Mouse (Mus musculus) neural tube, embryonic 12.5 days (tissue): Measurements from ENCODE around the gene Gemin2. TPM values are rescaled to one million over a fixed set of nuclear protein-coding genes. Genes with fewer than 3 reads are reported as not detected.
"Not testable (repeated sequence)": the region's sequence is repeated elsewhere in the genome, so short reads cannot be mapped to it uniquely, and the experiment has no call there.

Experiments used
- ATAC-seq: fragments of 200-750 bp; cut with Nextera tagmentation; 2 replicates; pipeline ENCODE4 v1.8.0; 2017; ENCODE audit warnings: low read depth, mild to moderate bottlenecking, moderate TSS enrichment, moderate library complexity; ENCODE audit not compliant: low FRiP score
- H3K27ac ChIP-seq: fragments of 300-500 bp; sonication (generic); 2 replicates; pipeline ENCODE4 v1.5.1; 2016
- H3K27me3 ChIP-seq: fragments of 300-500 bp; sonication (generic); replicated peaks from 2 replicates; pipeline ENCODE4 v1.6.1; 2016; ENCODE audit warnings: mild to moderate bottlenecking
- H3K36me3 ChIP-seq: fragments of 300-500 bp; sonication (generic); 2 replicates; pipeline ENCODE4 v1.6.1; 2016; ENCODE audit warnings: mild to moderate bottlenecking
- H3K4me1 ChIP-seq: fragments of 300-500 bp; sonication (generic); 2 replicates; pipeline ENCODE4 v1.6.1; 2016
- H3K4me2 ChIP-seq: fragments of 300-500 bp; sonication (generic); replicated peaks from 2 replicates; pipeline ENCODE4 v1.6.1; 2016; ENCODE audit warnings: mild to moderate bottlenecking
- H3K4me3 ChIP-seq: fragments of 300-500 bp; sonication (generic); 2 replicates; pipeline ENCODE4 v1.5.1; 2016
- H3K9ac ChIP-seq: fragments of 300-500 bp; sonication (generic); 2 replicates; pipeline ENCODE4 v1.6.1; 2016; ENCODE audit warnings: mild to moderate bottlenecking
- H3K9me3 ChIP-seq: fragments of 300-500 bp; sonication (generic); 2 replicates; pipeline ENCODE4 v1.6.1; 2016; ENCODE audit warnings: mild to moderate bottlenecking
- WGBS: fragments of 180-500 bp; shearing (Covaris S2); methylation state at CpG from one replicate; pipeline ENCODE4 v1.1.7; 2016; 5-methylcytosine and 5-hydroxymethylcytosine counted together
- polyA plus RNA-seq: library from polyadenylated mRNA; unstranded; fragments of >200 nt; fragmentation: Nextera tagmentation; extraction: Ambion mirVana; gene quantifications from 2 replicates; pipeline ENCODE4 v1.2.1, GENCODE M21; 2016

Gemin2 gene
- polyA plus RNA-seq: 19.8 and 20.4 TPM in 2 replicates

DNA sequence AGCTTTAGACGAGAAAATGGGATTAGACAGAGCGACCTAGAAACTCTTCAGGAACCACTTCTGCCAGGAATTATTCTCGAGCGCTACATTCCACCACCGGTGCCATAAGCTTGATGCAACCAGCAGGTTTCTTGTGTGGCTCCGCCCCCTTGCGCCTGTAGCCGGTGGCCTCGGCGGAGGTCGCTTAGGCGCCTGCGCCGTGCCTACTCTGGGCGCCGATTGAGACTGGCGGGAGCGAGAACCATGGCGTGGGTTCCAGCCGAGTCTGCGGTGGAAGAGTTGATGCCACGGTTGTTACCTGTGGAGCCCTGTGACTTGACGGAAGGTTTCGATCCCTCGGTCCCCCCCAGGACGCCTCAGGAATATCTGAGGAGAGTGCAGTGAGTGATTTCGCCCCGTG lies at the start of gene Gemin2:
Gemin2 (plus strand) TSS at position 160 of the 400 bp plus-strand sequence.
- H3K4me3 ChIP-seq: peak within 1 kb of the TSS; percentile 70
- no peak within 1 kb of the TSS for H3K27ac ChIP-seq

DNA sequence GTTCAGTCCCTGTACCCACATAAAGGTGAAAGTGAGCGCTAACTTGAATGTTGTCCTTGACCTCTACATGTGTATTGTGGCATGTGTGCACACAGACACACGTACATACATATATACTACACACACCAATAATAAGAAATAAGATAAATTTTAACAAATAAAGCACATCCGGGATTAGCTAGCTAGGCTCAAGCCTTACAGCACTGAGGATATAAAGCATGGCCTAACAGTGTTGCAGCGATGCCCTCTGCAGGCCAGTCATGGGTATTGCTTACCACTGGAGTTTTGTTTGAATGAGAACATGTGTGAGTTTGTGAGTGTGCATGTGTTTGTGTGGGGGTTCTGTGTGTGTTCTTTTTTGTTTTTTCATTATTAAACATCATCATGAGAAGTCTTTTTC lies 48.6 kb upstream of the Gemin2 start:
- no peak overlapping the region for H3K9ac ChIP-seq
- H3K4me1 ChIP-seq: no peaks in the 10 kb centered on the region
- H3K27me3 ChIP-seq: no peaks in the 10 kb centered on the region
- H3K9me3 ChIP-seq: no peaks in the 10 kb centered on the region
- peaks cover 44% of the 10 kb centered on the region for H3K36me3 ChIP-seq
- 74% methylated on average over 4 of the region's 4 CpGs for WGBS
- H3K4me2 ChIP-seq: no peak overlapping the region
- H3K4me3 ChIP-seq: no peak overlapping the region
- no peak overlapping the region for H3K27ac ChIP-seq
- ATAC-seq: 0 out of 2 replicates have a peak, but pooled peaks have one; percentile 54

More for the DNA sequence above, at the start of gene Gemin2:
- H3K4me2 ChIP-seq: peak within 1 kb of the TSS; percentile 81
- H3K9me3 ChIP-seq: no peaks in the 10 kb centered on the region
- no peaks in the 10 kb centered on the region for H3K27me3 ChIP-seq
- peak; percentile 59 for ATAC-seq
- H3K36me3 ChIP-seq: peaks cover 7% of the 10 kb centered on the region
- H3K4me1 ChIP-seq: peaks cover 14% of the 10 kb centered on the region
- under 1% methylated on average over 28 of the region's 28 CpGs for WGBS
- peak within 1 kb of the TSS; percentile 71 for H3K9ac ChIP-seq

DNA sequence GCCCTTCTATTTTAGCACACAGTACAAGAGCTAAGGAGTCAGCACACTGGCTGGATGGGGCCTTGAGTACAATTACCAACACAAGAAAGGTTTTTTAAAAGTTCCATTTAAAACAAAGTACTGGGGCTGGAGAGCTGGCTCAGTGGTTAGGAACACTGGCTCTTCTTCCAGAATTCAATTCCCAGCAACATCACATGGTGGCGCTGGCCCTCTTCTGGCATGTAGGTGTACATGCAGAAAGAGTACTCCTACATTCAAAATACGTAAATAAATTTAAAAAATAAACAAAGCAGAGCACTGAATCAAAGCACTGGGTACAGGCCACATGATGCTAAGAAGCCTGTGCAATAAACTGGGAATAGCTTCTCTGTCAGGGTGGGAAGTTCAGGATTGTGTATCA lies 36.2 kb upstream of the Gemin2 start:
- 89% methylated on average over 2 of the region's 2 CpGs for WGBS
- H3K9ac ChIP-seq: no peak overlapping the region
- ATAC-seq: no peak
- H3K9me3 ChIP-seq: no peaks in the 10 kb centered on the region
- no peak overlapping the region for H3K4me3 ChIP-seq
- H3K27ac ChIP-seq: no peak overlapping the region
- H3K4me1 ChIP-seq: no peaks in the 10 kb centered on the region
- H3K27me3 ChIP-seq: no peaks in the 10 kb centered on the region
- H3K36me3 ChIP-seq: peaks cover 42% of the 10 kb centered on the region
- H3K4me2 ChIP-seq: no peak overlapping the region

DNA sequence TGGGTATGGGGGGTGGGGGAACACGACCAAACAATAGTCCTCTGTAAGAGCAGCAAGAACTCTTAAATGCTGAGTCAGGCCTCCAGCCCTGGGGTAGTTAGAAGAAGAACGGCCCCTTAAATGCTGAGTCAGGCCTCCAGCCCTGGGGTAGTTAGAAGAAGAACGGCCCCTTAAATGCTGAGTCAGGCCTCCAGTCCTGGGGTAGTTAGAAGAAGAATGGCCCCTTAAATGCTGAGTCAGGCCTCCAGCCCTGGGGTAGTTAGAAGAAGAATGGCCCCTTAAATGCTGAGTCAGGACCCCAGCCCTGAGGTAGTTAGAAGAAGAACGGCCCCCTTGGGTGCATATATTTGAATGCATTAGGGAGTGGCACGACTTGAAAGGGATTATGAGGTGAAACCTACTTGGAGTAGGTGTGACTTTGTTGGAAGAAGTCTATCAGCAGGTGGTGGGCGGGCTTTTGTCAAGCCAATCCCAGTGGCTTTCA lies 32.0 kb upstream of the Gemin2 start:
- WGBS: 78% methylated on average over 6 of the region's 6 CpGs

DNA sequence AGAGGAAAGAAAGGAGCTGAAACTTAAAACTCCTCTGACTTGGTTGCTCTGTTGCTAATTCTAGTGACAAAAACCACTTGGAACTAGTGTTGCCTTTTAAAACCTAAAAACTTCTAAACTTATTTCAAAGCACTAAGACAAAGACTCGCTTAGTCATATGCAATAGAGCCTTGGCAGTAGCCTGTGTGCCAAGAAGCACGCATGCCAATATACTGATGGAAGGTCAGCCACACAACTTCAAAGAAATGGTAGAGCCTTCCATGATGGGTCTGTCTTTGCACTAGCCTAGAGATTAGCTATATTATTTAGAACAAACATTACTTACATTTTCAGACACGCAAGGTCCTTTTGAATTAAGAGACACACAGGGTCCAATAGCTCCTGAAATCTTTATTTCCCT lies 27.4 kb upstream of the Gemin2 start:
- H3K4me2 ChIP-seq: no peak overlapping the region
- WGBS: 93% methylated on average over 3 of the region's 3 CpGs
- no peak overlapping the region for H3K9ac ChIP-seq
- no peak overlapping the region for H3K4me3 ChIP-seq
- H3K27me3 ChIP-seq: no peaks in the 10 kb centered on the region
- H3K36me3 ChIP-seq: peaks cover 65% of the 10 kb centered on the region
- H3K27ac ChIP-seq: no peak overlapping the region
- H3K4me1 ChIP-seq: no peaks in the 10 kb centered on the region
- no peak for ATAC-seq
- H3K9me3 ChIP-seq: no peaks in the 10 kb centered on the region

More for the DNA sequence above, 32.0 kb upstream of the Gemin2 start:
- H3K27ac ChIP-seq, H3K4me1 ChIP-seq, H3K4me2 ChIP-seq, H3K9ac ChIP-seq, H3K9me3 ChIP-seq, ATAC-seq, H3K27me3 ChIP-seq, H3K4me3 ChIP-seq: not testable (repeated sequence)
- peaks cover 63% of the 10 kb centered on the region for H3K36me3 ChIP-seq

DNA sequence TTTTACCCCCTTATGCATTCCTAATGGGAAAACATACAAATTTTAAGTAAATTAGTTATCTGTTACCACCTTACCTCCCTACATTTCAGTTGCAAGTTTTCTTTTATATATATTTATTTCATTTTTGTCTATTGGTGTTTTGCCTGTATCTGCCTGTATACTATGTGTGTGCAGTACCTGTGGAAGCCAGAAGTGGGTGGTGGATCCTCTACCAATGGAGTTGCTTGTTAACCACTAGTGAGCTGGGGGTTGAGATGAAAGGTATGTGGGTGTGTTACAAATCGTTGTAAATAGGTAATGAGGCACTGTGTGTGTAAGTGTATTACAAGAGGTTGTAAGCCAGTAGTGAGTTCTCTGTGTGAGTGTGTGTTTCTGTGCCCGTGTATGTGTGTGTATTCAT lies 2.7 kb upstream of the Gemin2 start:
- Histone ChIP-seq H3K4me2 (peak overlapping the region; percentile 81), H3K27ac (no peak overlapping the region), H3K9me3 (no peaks in the 10 kb centered on the region), H3K9ac (no peak overlapping the region), H3K4me1 (peaks cover 14% of the 10 kb centered on the region), H3K36me3 (peaks cover 15% of the 10 kb centered on the region), H3K27me3 (no peaks in the 10 kb centered on the region), H3K4me3 (no peak overlapping the region)
- no peak for ATAC-seq
- 69% methylated on average over 2 of the region's 2 CpGs for WGBS

DNA sequence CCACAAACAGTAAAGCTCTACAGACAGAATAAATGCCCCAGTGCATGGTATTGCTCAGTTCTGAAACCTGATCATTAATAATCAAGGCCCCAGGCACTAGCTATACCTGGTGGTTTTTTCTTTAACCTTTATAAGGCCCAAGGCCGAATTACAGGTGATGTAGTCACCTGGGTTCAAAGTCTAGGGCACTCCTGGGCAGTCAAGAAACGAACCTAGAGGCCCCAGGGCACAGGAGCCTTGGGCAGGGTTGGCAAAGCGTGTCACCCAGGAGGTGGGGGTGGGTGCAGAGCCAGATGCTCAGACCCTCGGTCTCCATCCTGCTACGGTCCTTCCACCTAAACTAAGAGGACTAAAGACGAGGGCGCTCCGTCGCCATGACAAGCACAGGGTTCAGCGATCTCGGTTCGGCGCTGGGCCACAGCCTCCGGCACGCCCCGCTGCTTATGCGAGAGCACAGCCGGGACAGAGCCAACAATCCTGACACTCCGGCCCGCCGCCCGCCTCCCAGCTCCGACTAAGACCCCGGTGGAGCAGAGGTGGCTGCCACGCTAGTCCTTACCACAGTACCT lies 1.8 kb upstream of the Gemin2 start:
- Histone ChIP-seq H3K9me3 (no peaks in the 10 kb centered on the region), H3K9ac (peak overlapping the region; percentile 72), H3K27me3 (no peaks in the 10 kb centered on the region), H3K36me3 (peaks cover 10% of the 10 kb centered on the region), H3K27ac (peak overlapping the region; percentile 72), H3K4me1 (peaks cover 14% of the 10 kb centered on the region), H3K4me3 (peak overlapping the region; percentile 70), H3K4me2 (peak overlapping the region; percentile 81)
- no peak; the same call in 1 of the 2 replicates for ATAC-seq
- under 1% methylated on average over 25 of the region's 25 CpGs for WGBS

DNA sequence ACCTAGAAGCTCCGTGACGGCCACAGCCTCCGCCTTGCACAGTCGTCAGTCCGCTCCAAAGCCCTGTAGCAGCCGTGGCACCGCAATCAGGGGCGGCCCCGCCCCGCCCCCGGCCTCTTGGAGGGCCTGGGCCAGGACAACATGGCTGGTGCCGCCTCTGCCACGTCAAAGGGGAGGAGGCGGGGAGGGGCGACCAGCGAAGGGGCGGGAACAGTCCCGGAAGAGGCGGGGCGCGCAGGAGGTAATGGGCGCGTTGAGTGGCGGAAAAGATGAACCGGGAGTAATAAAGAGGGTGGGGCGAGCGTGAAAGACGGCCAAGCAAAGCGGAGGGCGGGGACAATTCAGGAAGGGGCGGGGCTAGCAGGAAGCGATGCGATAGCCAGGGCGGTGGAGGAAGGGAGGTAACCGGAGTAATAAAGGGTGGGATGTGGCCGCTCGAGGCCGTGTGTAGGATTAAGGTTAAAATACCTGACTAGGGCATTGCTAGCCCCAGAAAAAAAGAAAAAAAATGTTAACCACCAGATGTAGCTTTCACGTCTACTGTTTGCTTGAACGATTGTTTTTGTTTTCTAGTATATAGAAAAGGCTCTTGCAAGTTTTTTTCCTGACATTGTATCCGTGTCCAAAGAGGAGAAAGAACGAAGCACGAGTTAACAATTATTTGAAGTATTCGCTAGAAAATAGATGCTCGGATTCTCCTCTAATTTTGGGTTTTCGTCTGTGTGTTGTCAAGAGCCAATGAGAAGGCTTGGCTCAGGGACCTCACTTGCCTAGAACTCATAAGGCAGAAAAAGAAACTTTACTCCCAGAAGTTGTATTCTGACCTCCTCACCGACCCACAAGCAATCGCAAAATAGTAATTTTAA lies 1.1 kb upstream of the Gemin2 start, which contains the start of gene Sec23a:
Sec23a (minus strand) TSS at position 174 of the 866 bp plus-strand sequence.
- H3K4me2 ChIP-seq: peak within 1 kb of the TSS; percentile 81
- peaks cover 14% of the 10 kb centered on the region for H3K4me1 ChIP-seq
- peak; percentile 97 for ATAC-seq
- H3K9ac ChIP-seq: peak within 1 kb of the TSS; percentile 72
- H3K4me3 ChIP-seq: peak within 1 kb of the TSS; percentile 70
- no peaks in the 10 kb centered on the region for H3K9me3 ChIP-seq
- H3K36me3 ChIP-seq: peaks cover 4% of the 10 kb centered on the region; the same call in 1 of the 2 replicates
- H3K27me3 ChIP-seq: no peaks in the 10 kb centered on the region
- peak within 1 kb of the TSS; percentile 72 for H3K27ac ChIP-seq
- under 1% methylated on average over 48 of the region's 48 CpGs for WGBS

DNA sequence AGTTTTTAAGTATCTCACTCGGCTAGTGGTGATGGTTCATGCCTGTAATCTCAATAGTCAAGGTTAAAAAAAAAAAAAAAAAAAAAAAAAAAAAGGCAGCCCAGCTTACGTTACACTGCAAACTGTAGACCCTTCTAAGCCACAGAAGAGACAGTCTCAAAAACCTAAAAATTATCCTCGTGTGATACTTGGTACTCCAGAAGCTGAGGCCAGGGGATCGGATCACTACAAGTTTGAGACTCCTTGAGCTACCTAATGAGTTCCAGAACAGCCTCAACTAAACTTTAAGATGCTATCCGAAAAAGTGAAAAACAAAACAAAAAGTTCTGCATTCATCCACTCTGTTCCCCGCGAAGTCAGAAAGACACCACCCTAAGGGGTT lies 492 bp upstream of the Gemin2 start:
- H3K27me3 ChIP-seq: no peaks in the 10 kb centered on the region

DNA sequence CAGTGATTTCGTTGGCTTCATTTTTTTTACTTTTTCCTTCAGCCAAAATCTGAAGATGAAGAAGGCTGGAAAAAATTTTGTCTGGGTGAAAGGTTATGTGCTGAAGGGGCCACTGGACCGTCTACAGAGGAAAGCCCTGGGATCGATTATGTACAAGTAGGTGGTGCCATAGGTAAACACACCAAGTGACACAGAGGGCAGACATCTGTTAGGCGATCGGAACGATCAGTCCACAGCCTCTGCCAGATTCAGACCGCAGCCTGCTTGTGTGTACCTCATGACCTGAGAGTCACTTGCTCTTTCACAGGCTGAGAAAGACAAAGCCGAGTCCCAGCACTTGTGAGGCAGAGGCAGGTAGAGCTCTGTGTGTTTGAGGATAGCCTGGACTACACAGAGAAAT lies 4.8 kb downstream of the Gemin2 start:
- Histone ChIP-seq H3K36me3 (peaks cover 35% of the 10 kb centered on the region), H3K27me3 (no peaks in the 10 kb centered on the region), H3K4me2 (no peak overlapping the region), H3K9ac (no peak overlapping the region), H3K27ac (no peak overlapping the region), H3K4me1 (no peaks in the 10 kb centered on the region), H3K4me3 (no peak overlapping the region), H3K9me3 (no peaks in the 10 kb centered on the region)
- no peak for ATAC-seq
- WGBS: 92% methylated on average over 8 of the region's 8 CpGs

More for the DNA sequence above, 492 bp upstream of the Gemin2 start:
- Histone ChIP-seq H3K36me3 (peaks cover 3% of the 10 kb centered on the region; the same call in 1 of the 2 replicates), H3K27ac (no peak overlapping the region), H3K9me3 (no peaks in the 10 kb centered on the region), H3K9ac (peak overlapping the region; percentile 71; the same call in 1 of the 2 replicates), H3K4me1 (peaks cover 14% of the 10 kb centered on the region), H3K4me3 (peak overlapping the region; percentile 70), H3K4me2 (peak overlapping the region; percentile 81)
- WGBS: 5% methylated on average over 7 of the region's 7 CpGs
- no peak for ATAC-seq

DNA sequence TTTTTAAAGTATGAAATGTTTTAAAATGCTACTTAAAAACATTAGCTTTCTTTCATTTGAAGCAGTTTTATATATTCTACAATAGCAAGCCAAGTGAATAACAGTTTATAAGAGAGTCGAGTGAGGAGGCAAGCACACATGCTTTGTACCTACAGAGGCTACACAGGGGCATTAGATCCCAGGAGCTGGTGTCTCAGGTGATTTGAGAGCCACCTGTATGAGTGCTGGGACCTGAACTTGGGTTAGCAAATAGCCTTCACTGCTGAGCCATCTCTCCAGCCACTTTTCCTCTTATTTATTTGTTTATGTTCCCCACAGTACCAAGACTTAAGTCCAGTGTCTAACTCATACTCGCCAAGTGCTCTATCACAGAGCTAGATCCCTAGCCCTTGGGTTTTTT lies 6.7 kb downstream of the Gemin2 start:
- Histone ChIP-seq H3K9me3 (no peaks in the 10 kb centered on the region), H3K27me3 (no peaks in the 10 kb centered on the region), H3K4me1 (no peaks in the 10 kb centered on the region), H3K4me2 (no peak overlapping the region), H3K4me3 (no peak overlapping the region), H3K27ac (no peak overlapping the region), H3K9ac (no peak overlapping the region), H3K36me3 (peaks cover 35% of the 10 kb centered on the region)
- 92% methylated on average over 2 of the region's 2 CpGs for WGBS
- no peak for ATAC-seq

DNA sequence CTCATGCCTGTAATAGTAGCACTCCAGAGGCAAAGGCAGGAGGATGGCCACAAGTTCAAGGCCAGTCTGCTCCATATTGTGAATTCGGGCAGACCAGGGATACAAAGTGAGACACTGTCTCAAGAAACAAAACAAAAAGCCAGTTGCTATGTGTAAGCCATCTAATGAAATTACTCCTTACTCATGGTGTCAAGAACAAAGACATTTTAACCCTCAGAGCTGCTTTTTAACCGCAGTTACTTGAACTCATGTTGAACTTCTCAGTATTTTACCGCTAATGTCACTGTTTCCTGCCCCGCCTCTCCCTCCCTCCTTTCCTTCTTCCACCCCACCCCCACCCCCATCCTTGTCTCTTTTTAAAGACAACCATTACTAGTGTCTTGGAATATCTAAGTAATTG lies 8.1 kb downstream of the Gemin2 start:
- Histone ChIP-seq H3K27ac (no peak overlapping the region), H3K4me2 (no peak overlapping the region), H3K36me3 (peaks cover 40% of the 10 kb centered on the region), H3K4me3 (no peak overlapping the region), H3K27me3 (no peaks in the 10 kb centered on the region), H3K9me3 (no peaks in the 10 kb centered on the region), H3K4me1 (no peaks in the 10 kb centered on the region), H3K9ac (no peak overlapping the region)
- 91% methylated on average over 4 of the region's 4 CpGs for WGBS
- ATAC-seq: no peak
